Mouse (Mus musculus) neutrophil, adult 59 days (primary cell): Measurements from ENCODE around the gene Olfr30. TPM values are rescaled to one million over a fixed set of nuclear protein-coding genes. Genes with fewer than 3 reads are reported as not detected.

ENCODE experiments used
- total RNA-seq, 2 experiments: library from RNA; stranded (reverse); gene quantifications; 1 replicate in 1 of 2; 2 replicates in 1 of 2; pipeline ENCODE4 v1.2.4; 2023

Gene Olfr30
- total RNA-seq: not detected

DNA sequence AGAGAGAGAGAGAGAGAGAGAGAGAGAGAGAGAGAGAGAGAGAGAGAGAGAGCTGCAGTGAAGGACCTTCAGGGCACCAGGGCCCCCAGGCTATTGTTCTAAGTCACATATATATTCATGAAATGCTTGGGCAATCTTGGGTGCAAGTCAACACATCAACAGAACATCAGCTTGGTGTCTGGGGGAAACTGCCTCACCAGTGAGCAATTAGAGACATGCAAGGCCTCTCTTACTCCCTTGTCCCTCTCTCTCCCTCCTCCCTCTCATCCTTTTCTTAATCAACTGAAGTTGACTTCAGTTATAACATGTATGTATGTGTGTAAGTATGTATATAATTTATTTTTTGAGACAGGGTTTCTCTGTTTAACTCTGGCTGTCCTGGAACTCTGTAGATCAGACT lies at the start of gene Olfr30:
Gene Olfr30 (minus strand): TSS at position 101 of the 400 bp plus-strand sequence.

DNA sequence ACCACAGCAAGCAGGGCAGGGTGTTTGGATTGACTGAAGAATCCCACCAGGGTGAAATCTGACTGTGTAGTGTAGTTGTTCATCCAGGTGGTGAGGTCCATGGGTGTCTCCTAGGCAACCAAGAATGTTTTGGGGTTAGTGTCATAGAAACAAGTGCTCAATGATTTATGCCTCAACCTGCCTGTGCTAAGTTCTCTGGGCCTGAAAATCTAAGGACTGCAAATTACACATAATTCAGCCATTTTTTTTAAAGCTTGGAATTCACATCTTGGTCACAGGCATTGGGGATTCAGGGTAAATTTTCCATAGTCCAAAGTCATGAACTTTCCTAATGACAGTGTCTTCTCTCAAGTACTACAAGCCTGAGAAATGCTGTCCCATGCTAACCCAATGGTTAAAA lies 40.4 kb upstream of the Olfr30 start, which contains the start of gene Olfr331:
Gene Olfr331 (minus strand): TSS at position 101 of the 400 bp plus-strand sequence.

DNA sequence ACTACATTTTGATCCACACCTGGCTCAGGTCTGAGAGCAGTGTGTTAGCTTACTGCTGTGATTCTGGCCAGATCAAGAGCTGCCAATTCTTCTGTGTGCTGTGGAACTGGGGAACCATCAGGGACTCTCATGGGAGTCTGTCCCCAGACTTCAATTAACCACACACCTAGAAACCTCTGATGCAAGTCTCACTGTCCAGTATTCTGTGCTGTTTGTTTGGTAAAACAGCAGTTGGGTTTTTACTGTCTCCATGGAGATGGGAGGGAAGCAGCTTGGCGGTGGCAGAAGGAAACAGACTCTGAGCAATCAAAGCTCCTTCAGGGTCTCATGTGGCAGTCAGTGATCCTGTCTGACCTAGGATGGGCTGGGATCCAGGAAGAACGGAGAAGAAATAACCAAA lies 30.4 kb upstream of the Olfr30 start, which contains the start of gene Olfr332:
Gene Olfr332 (minus strand): TSS at position 101 of the 400 bp plus-strand sequence.

DNA sequence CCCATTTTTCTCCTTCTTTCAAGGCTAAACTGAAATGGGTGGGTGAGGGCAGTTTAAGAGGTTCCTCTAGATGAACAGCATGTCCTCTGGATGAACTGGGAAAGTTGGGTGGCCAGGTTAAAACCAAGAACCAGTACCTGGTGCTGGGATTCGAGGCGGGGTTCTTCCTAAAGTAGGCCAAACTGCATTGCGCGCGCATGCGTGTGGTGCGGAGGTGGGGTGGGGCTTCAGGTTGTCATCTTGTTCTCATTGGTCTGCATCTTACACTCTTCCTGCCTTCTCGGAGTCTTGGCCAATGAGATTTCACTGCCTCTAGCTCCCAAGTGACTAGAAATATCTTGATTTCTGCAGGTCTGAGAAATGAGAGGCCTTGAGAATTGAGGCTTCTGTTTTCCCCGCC lies 9.3 kb downstream of the Olfr30 start, which contains the start of gene Lypd9:
Gene Lypd9 (minus strand): TSS at position 165 of the 400 bp plus-strand sequence.

DNA sequence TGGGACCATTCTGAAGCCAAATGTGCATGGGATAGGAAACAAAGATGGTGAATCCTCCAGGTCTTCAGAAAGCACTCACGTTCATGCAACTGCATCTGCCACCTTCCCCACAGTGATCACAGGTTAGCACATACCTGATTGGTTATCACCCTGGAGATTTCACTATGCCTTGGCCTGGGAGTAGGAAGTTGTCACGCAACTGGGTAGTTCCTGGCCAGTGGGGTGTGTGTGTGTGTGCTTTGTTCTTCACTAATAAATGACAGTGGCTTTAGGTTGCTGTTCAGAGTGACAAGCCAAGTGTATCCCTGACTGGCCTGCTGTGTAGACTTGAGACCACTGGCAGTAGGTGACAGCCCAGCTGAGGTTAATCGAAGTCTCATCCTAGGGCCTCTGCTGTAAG lies 29.8 kb downstream of the Olfr30 start, which contains the start of gene Gm12253:
Gene Gm12253 (plus strand): TSS at position 301 of the 400 bp plus-strand sequence.

DNA sequence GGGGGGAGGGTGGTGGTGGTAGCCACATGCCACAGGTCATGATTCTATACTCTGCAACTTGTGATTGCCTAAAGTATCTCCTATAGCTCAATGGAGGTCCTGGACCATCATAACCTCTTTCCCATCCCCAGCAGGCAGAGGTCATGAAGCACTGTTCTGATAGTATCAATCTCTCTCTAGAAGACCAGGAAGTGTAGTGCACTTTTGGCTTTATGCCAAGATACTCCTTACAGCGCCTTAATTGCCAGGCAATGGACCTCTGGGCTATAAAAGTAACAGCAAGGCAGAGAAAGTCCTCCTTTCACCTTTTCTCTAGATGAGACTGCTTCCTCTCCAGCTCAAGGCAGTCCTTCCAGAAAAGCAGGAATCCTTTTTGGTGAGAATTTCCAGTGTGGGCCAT lies 41.3 kb downstream of the Olfr30 start, which contains the start of gene 1810065E05Rik:
Gene 1810065E05Rik (plus strand): TSS at position 297 of the 400 bp plus-strand sequence.

Other genes starting within 250 kb of the Olfr30 start
- gene 4930438A08Rik, start 187.5 kb downstream of the Olfr30 start, total RNA-seq: 10 to 100 TPM; 78.3 to 95.3 TPM
- gene Zfp692, start 155.2 kb downstream of the Olfr30 start, total RNA-seq: 10 to 100 TPM; 10.7 to 13.9 TPM
- gene Zfp672, start 131.9 kb downstream of the Olfr30 start, total RNA-seq: 10 to 100 TPM; 21.6 to 22.7 TPM
- gene Sh3bp5l, start 131.5 kb downstream of the Olfr30 start, total RNA-seq: 10 to 100 TPM; 28.1 to 32.3 TPM
- not detected for gene Lypd8, start 83.2 kb downstream of the Olfr30 start, total RNA-seq
- gene 1810065E05Rik, start 41.2 kb downstream of the Olfr30 start, total RNA-seq: not detected
- gene Gm12253, start 29.7 kb downstream of the Olfr30 start, total RNA-seq: not detected
- gene Lypd9, start 9.3 kb downstream of the Olfr30 start, total RNA-seq: not detected
- gene Olfr332, start 30.3 kb upstream of the Olfr30 start, total RNA-seq: not detected
- gene Olfr331, start 40.3 kb upstream of the Olfr30 start, total RNA-seq: not detected
- not detected for gene Olfr330, start 72.6 kb upstream of the Olfr30 start, total RNA-seq
- gene Olfr329-ps, start 84.2 kb upstream of the Olfr30 start, total RNA-seq: not detected
- under 1 TPM; 0.16 to 0.44 TPM for gene Olfr328, start 93.4 kb upstream of the Olfr30 start, total RNA-seq
- not detected for gene Olfr224, start 108.3 kb upstream of the Olfr30 start, total RNA-seq
- gene Olfr325, start 115.5 kb upstream of the Olfr30 start, total RNA-seq: not detected
- gene Olfr324, start 132.8 kb upstream of the Olfr30 start, total RNA-seq: not detected
- gene 2210407C18Rik, start 153.8 kb upstream of the Olfr30 start, total RNA-seq: not detected
- not detected for gene Olfr323, start 168.2 kb upstream of the Olfr30 start, total RNA-seq
- gene Trim58, start 178.2 kb upstream of the Olfr30 start, total RNA-seq: 1 to 10 TPM in 1 of 2 experiments, under 1 TPM in 1; 0.88 to 1.2 TPM
- under 1 TPM in 1 of 2 experiments, not detected in 1; 0.07 TPM for gene Olfr322, start 196.5 kb upstream of the Olfr30 start, total RNA-seq
- gene Olfr320, start 218.8 kb upstream of the Olfr30 start, total RNA-seq: not detected
- not detected for gene Olfr319, start 236.9 kb upstream of the Olfr30 start, total RNA-seq